Mouse (Mus musculus) embryonic facial prominence, embryonic 13.5 days (tissue): ENCODE measurements around the gene Zfp994. TPM values are rescaled to one million over a fixed set of nuclear protein-coding genes. Genes with fewer than 3 reads are reported as not detected.
"Not testable (repeated sequence)": the region's sequence is repeated elsewhere in the genome, so short reads cannot be mapped to it uniquely, and the experiment has no call there.

Experiments
- ATAC-seq: fragments of 200-750 bp; cut with Nextera tagmentation; 2 replicates; pipeline ENCODE4 v1.8.0; 2017; ENCODE audit warnings: low read depth; ENCODE audit not compliant: insufficient number of reproducible peaks, insufficient read depth, low FRiP score, low TSS enrichment
- H3K27ac ChIP-seq: fragments of 300-500 bp; sonication (generic); 2 replicates; pipeline ENCODE4 v1.5.1; 2015; ENCODE audit warnings: moderate library complexity, mild to moderate bottlenecking, inconsistent platforms
- H3K27me3 ChIP-seq: fragments of 300-500 bp; sonication (generic); 2 replicates; pipeline ENCODE4 v1.6.1; 2015; ENCODE audit warnings: mild to moderate bottlenecking, inconsistent platforms
- H3K36me3 ChIP-seq: fragments of 300-500 bp; sonication (generic); 2 replicates; pipeline ENCODE4 v1.6.1; 2015; ENCODE audit warnings: mild to moderate bottlenecking, inconsistent platforms
- H3K4me1 ChIP-seq: fragments of 300-500 bp; sonication (generic); 2 replicates; pipeline ENCODE4 v1.6.1; 2015; ENCODE audit warnings: inconsistent platforms
- H3K4me2 ChIP-seq: fragments of 300-500 bp; sonication (generic); 2 replicates; pipeline ENCODE4 v1.6.1; 2015; ENCODE audit warnings: moderate library complexity, mild to moderate bottlenecking, inconsistent platforms
- H3K4me3 ChIP-seq: fragments of 300-500 bp; sonication (generic); 2 replicates; pipeline ENCODE4 v1.5.1; 2015; ENCODE audit warnings: mild to moderate bottlenecking, inconsistent platforms
- H3K9ac ChIP-seq: fragments of 300-500 bp; sonication (generic); 2 replicates; pipeline ENCODE4 v1.6.1; 2015; ENCODE audit warnings: mild to moderate bottlenecking, inconsistent platforms
- H3K9me3 ChIP-seq: fragments of 300-500 bp; sonication (generic); 2 replicates; pipeline ENCODE4 v1.6.1; 2016; ENCODE audit warnings: inconsistent platforms
- WGBS: fragments of 180-500 bp; shearing (Covaris S2); methylation state at CpG from one replicate; pipeline ENCODE4 v1.1.7; 2015; ENCODE audit warnings: mixed read lengths; 5-methylcytosine and 5-hydroxymethylcytosine counted together
- polyA plus RNA-seq: library from polyadenylated mRNA; unstranded; fragments of >200 nt; fragmentation: Nextera tagmentation; extraction: Ambion mirVana; gene quantifications from 2 replicates; pipeline ENCODE4 v1.2.1, GENCODE M21; 2015

The Zfp994 gene
- polyA plus RNA-seq, result 2.8 and 3.1 TPM in 2 replicates

DNA sequence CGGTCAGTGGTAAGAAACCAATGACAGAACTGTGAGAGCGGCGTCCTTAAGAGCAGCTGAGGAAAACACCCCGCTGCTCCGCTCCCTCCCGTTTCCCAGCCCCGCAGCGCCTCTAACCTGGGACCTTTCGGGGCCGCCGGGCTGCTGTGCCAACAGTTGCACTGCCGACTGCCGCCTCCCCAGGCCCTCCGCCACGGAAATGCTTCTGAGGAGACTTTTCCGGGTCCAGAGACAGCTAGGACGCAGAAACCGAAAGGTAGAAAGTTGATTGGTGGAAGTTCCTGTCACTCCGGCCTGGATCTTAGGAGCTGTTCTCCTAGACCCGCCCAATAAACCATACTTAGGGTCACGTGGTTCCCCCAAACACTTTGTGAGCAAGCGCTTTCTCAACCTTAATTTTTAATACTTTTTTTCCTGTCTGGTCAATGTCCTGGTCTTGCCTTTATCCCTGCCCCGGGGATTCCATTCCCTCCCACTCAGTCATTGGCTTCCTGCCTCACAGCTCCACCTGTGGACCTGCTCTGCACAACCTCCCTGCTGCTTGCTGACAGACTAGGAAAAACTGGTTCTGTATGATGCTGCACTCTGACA lies at the start of gene Zfp994:
TSS of gene Zfp994 (minus strand) at position 195 of the 591 bp plus-strand sequence.
- H3K4me1 ChIP-seq, H3K36me3 ChIP-seq, H3K27me3 ChIP-seq, H3K9me3 ChIP-seq: not testable (repeated sequence)
- Histone ChIP-seq H3K9ac (peak within 1 kb of the TSS; percentile 77), H3K4me2 (peak within 1 kb of the TSS; percentile 58), H3K27ac (0 out of 2 replicates have a peak within 1 kb of the TSS, but pooled peaks have one; percentile 48), H3K4me3 (peak within 1 kb of the TSS; percentile 63)
- ATAC-seq, result peak; percentile 94
- under 1% methylated on average over 23 of the region's 23 CpGs for WGBS

DNA sequence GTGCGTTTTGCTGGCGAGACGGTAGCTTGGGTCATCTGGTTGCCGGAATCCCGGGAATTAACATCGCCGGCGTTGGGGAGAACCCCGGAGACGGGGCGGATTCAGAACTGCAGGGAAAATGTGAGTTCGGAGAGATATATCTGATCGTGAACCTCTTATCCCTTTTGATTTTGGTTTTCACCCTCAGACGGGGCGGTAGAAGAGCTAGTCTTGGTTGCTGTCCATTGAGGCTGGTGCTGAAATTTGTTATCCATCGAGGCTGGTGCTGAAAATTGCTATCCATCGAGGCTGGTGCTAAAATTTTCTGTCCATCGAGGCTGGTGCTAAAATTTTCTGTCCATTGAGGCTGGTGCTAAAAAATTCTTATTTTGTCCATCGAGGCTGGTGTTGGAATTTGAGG lies 5.3 kb upstream of the Zfp994 start:
- not testable (repeated sequence) for H3K4me2 ChIP-seq, H3K36me3 ChIP-seq, H3K9me3 ChIP-seq, H3K4me3 ChIP-seq, H3K9ac ChIP-seq, H3K4me1 ChIP-seq, H3K27ac ChIP-seq, ATAC-seq, H3K27me3 ChIP-seq
- 63% methylated on average over 19 of the region's 19 CpGs for WGBS

DNA sequence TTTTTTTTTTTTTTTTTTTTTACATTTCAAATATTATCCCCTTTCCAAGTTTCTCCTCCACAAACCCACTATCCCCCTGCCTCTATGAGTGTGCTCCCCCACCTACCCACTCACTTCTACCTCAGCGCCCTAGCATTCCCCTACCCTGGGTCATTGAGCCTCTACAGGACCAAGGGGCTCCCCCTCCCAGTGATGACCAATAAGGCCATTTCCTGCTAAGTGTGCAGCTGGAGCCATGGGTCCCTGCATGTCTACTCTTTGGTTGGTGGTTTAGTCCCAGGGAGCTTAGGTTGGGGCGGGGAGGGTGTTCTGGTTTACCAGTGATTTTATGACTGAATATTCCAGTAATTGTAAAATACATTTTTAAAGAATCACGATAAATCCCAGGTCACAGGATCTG lies 401 bp downstream of the Zfp994 start:
- WGBS, result 2% methylated on average over 3 of the region's 3 CpGs
- not testable (repeated sequence) for ATAC-seq, H3K27ac ChIP-seq, H3K36me3 ChIP-seq, H3K27me3 ChIP-seq, H3K9me3 ChIP-seq, H3K4me1 ChIP-seq
- Histone ChIP-seq H3K4me3 (peak overlapping the region; percentile 63), H3K9ac (peak overlapping the region; percentile 77), H3K4me2 (peak overlapping the region; percentile 58)

DNA sequence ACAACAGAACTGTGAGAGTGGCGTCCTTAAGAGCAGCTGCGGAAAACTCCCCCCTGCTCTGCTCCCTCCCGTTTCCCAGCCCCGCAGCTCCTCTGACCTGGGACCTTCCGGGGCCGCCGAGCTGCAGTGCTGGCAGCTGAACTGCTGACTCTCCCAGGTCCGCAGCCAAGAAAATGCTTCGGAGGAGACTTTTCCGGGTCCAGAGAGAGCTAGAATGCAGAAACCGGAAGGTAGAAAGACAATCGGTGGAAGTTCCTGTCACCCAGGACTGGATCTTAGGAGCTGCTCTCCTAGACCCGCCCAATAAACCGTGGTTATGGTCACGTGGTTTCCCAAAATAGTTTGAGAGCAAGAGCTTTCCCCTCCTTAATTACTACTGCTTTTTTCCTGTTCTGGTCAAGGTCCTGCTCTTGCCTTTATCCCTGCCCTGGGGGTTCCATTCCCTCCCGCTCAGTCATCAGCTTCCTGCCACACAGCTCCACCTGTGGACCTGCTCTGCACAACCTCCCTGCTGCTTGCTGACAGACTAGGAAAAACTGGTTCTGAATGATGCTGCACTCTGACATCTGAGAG lies 59.6 kb downstream of the Zfp994 start, which contains the start of gene Zfp947:
TSS of gene Zfp947 (minus strand) at position 469 of the 573 bp plus-strand sequence.
- not testable (repeated sequence) for H3K27me3 ChIP-seq, H3K9me3 ChIP-seq, H3K4me1 ChIP-seq, H3K36me3 ChIP-seq
- peak; percentile 81 for ATAC-seq
- 1% methylated on average over 16 of the region's 16 CpGs for WGBS
- Histone ChIP-seq H3K27ac (peak within 1 kb of the TSS; percentile 51; the same call in 1 of the 2 replicates), H3K9ac (peak within 1 kb of the TSS; percentile 78), H3K4me2 (peak within 1 kb of the TSS; percentile 64), H3K4me3 (peak within 1 kb of the TSS; percentile 58)

DNA sequence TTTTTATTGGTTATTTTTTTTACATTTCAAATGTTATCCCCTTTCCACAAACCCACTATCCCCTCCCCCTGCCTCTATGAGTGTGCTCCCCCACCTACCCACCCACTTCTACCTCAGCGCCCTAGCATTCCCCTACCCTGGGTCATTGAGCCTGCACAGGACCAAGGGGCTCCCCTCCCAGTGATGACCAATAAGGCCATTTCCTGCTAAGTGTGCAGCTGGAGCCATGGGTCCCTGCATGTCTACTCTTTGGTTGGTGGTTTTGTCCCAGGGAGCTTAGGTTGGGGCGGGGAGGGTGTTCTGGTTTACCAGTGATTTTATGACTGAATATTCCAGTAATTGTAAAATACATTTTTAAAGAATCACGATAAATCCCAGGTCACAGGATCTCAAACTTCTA lies 60.1 kb downstream of the Zfp994 start:
- H3K9me3 ChIP-seq, H3K36me3 ChIP-seq, H3K27me3 ChIP-seq, ATAC-seq, H3K4me1 ChIP-seq: not testable (repeated sequence)
- peak overlapping the region; percentile 58 for H3K4me3 ChIP-seq
- WGBS, result 8% methylated on average over 3 of the region's 3 CpGs
- peak overlapping the region; percentile 64 for H3K4me2 ChIP-seq
- H3K27ac ChIP-seq, result peak overlapping the region; percentile 51; the same call in 1 of the 2 replicates
- peak overlapping the region; percentile 78 for H3K9ac ChIP-seq

DNA sequence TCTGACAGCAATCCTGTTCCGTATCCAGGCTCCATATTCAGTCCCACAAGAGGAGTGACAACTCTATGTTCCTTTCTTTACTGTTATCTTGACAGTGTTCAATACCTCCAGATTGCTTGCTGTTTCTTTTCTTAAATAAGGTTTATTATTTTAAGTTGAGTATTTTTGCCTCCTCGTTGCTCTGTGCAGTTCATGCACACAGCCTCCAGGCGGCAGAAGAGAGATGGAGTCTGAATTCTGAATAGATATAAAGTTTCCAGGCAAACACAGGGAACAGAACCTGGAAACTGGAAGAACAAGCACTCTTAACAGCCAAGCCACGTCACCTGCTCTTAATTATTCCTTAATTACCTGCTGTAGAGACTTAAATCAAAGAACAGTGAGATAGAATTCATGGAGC lies 71.5 kb downstream of the Zfp994 start:
- not testable (repeated sequence) for H3K9ac ChIP-seq, H3K27ac ChIP-seq, H3K36me3 ChIP-seq, H3K27me3 ChIP-seq, H3K4me1 ChIP-seq, ATAC-seq, H3K9me3 ChIP-seq, H3K4me3 ChIP-seq, H3K4me2 ChIP-seq
- 58% methylated on average over 3 of the region's 4 CpGs for WGBS

Other genes starting within 250 kb of the Zfp994 start
- 2.3 and 3.2 TPM in 2 replicates for gene Zfp947, start 59.4 kb downstream of the Zfp994 start, polyA plus RNA-seq
- gene CT030661.1, start 89.2 kb upstream of the Zfp994 start, polyA plus RNA-seq, result 11.8 and 13.9 TPM in 2 replicates
- 14.6 and 14.8 TPM in 2 replicates for gene Zfp944, start 135.8 kb upstream of the Zfp994 start, polyA plus RNA-seq
- 9.3 and 9.6 TPM in 2 replicates for gene Zfp758, start 135.8 kb upstream of the Zfp994 start, polyA plus RNA-seq
- gene Zfp946, start 198.6 kb upstream of the Zfp994 start, polyA plus RNA-seq, result 16.3 and 18.9 TPM in 2 replicates